Mouse (Mus musculus): ENCODE measurements at regions not wholly inside any gene's neighbourhood (a gene's known extent, or its start where the extent isn't known, plus 50 kb on each side); places are given as distances from the start of the nearest gene placed in this dataset.

DNA sequence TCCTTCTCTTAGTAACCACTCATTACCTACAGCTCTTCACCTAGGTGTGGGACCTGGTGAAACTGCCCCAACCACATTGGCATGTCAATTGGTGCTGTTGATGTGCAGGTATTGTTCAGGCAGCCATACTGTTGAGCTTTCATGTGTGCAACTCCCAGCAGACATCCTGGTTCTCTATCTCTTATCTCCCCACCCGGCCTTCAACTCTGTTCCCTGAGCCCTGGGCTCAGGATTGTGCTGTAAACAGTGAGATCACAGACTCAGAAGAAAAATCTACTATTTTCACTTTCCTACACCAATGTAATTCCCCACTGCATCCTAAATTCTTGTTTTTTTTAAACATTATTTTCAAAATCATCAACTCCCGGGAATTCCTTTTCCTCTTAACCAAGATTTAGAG is 122.1 kb downstream of the Cartpt start:
- no peak for TF ChIP-seq POLR2A (IDR thresholded peaks at IDR 0.05; ENCODE audit: extremely low read depth, insufficient read depth, low read length)
- no peak for TF ChIP-seq CTCF (IDR thresholded peaks at IDR 0.05; ENCODE audit: extremely low read depth, insufficient read depth, low read length)

All from cortical plate, adult 2 months (tissue).